Mouse (Mus musculus) thymus, adult 2 months (tissue): ENCODE data around the gene Cep57l1. TPM values are rescaled to one million over a fixed set of nuclear protein-coding genes. Genes with fewer than 3 reads are reported as not detected.

Experiments
- DNase-seq: peaks from one replicate; pipeline ENCODE4 v3.0.0; 2021
- H3K27ac ChIP-seq: fragments of 200-500 bp; 2 replicates; pipeline ENCODE4 v1.5.1; 2012; ENCODE audit warnings: low read length, control low read depth; ENCODE audit not compliant: control insufficient read depth, insufficient read depth
- H3K27me3 ChIP-seq: fragments of 200-500 bp; 2 replicates; pipeline ENCODE4 v1.6.1; 2012; ENCODE audit warnings: mild to moderate bottlenecking, low read length, moderate library complexity, mixed read lengths; ENCODE audit not compliant: control insufficient read depth, insufficient read depth
- H3K36me3 ChIP-seq: fragments of 200-500 bp; 2 replicates; pipeline ENCODE4 v1.6.1; 2012; ENCODE audit warnings: mild to moderate bottlenecking, low read length, moderate library complexity; ENCODE audit not compliant: control insufficient read depth, insufficient read depth
- H3K4me1 ChIP-seq: fragments of 200-500 bp; replicated peaks from 2 replicates; pipeline ENCODE4 v1.6.1; 2012; ENCODE audit warnings: low read length; ENCODE audit not compliant: control insufficient read depth, insufficient read depth
- H3K4me3 ChIP-seq: fragments of 200-500 bp; 2 replicates; pipeline ENCODE4 v1.5.1; 2012; ENCODE audit warnings: mild to moderate bottlenecking, low read length, control low read depth, moderate library complexity; ENCODE audit not compliant: control insufficient read depth, insufficient read depth
- CTCF ChIP-seq: fragments of 200-500 bp; IDR thresholded peaks from 2 replicates; pipeline ENCODE4 v1.5.1; 2012; ENCODE audit warnings: mild to moderate bottlenecking, control low read depth, low read length, moderate library complexity, borderline replicate concordance; ENCODE audit not compliant: control insufficient read depth, poor library complexity, insufficient read depth; ENCODE audit errors: extremely low read depth
- POLR2A ChIP-seq: fragments of 200-500 bp; IDR thresholded peaks from 2 replicates; pipeline ENCODE4 v1.6.1; 2012; ENCODE audit warnings: mild to moderate bottlenecking, low read length, control low read depth, moderate library complexity; ENCODE audit not compliant: control insufficient read depth, poor library complexity, insufficient read depth; ENCODE audit errors: extremely low read depth
- WGBS: fragments of 180-500 bp; shearing (Covaris S2); methylation state at CpG from one replicate; pipeline ENCODE4 v1.1.7; 2018; 5-methylcytosine and 5-hydroxymethylcytosine counted together
- polyA plus RNA-seq: library from polyadenylated mRNA; depleted of rRNA; stranded (reverse); fragments of >200 nt; gene quantifications from 2 replicates; pipeline ENCODE4 v1.2.3, GENCODE M21; 2012

Cep57l1 gene
- polyA plus RNA-seq, 1 experiment = 6.5 TPM

GRCm38 (mm10) chr10:41746554-41746953, 63.1 kb downstream of the Cep57l1 start:
- DNase-seq = no peak
- no peaks in the 10 kb centered on the region for H3K27me3 ChIP-seq
- WGBS = 96% methylated on average over 5 of the region's 5 CpGs

GRCm38 (mm10) chr10:41744006-41744405, 65.7 kb downstream of the Cep57l1 start:
- WGBS = 96% methylated on average over 4 of the region's 4 CpGs
- Histone ChIP-seq H3K27ac (no peak overlapping the region), H3K27me3 (no peaks in the 10 kb centered on the region), H3K4me3 (no peak overlapping the region), H3K36me3 (peaks cover 28% of the 10 kb centered on the region), H3K4me1 (no peaks in the 10 kb centered on the region)
- DNase-seq = no peak
- TF ChIP-seq POLR2A (no peak), CTCF (no peak)

More at GRCm38 (mm10) chr10:41746554-41746953, 63.1 kb downstream of the Cep57l1 start:
- no peak for TF ChIP-seq CTCF
- TF ChIP-seq POLR2A = no peak
- Histone ChIP-seq H3K4me1 (peaks cover 5% of the 10 kb centered on the region), H3K27ac (no peak overlapping the region), H3K36me3 (peaks cover 18% of the 10 kb centered on the region), H3K4me3 (no peak overlapping the region)

DNA sequence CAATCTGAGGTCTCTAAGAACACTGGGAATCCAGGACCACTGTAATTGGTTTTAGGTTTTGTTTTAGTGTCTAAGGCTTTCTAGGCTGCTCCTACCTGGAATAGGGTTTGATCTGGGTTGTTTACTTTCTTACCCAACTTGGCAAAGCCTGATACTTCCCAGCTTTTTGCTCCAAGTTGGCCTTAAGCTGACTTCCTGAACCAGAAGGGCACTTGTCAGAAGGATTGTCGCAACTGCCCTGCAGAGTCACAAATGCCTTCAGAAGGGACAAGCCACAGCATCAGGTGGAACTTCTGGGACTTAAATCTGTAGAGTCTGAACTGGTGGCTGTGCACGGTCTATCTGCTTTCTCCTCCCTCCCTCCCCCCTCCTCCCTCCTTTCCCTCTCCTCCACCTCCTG, 69.5 kb downstream of the Cep57l1 start:
- Histone ChIP-seq H3K4me3 (no peak overlapping the region), H3K4me1 (no peaks in the 10 kb centered on the region), H3K27me3 (no peaks in the 10 kb centered on the region), H3K36me3 (peaks cover 40% of the 10 kb centered on the region), H3K27ac (no peak overlapping the region)
- WGBS = 99% methylated on average over 2 of the region's 2 CpGs
- no peak for DNase-seq
- TF ChIP-seq CTCF (no peak), POLR2A (no peak)

GRCm38 (mm10) chr10:41737245-41737644, 72.4 kb downstream of the Cep57l1 start:
- H3K4me1 ChIP-seq = no peaks in the 10 kb centered on the region
- 98% methylated on average over 16 of the region's 16 CpGs for WGBS
- H3K27me3 ChIP-seq = no peaks in the 10 kb centered on the region
- no peak for DNase-seq
- H3K27ac ChIP-seq = no peak overlapping the region
- TF ChIP-seq CTCF = no peak
- no peak for TF ChIP-seq POLR2A
- no peak overlapping the region for H3K4me3 ChIP-seq
- peaks cover 28% of the 10 kb centered on the region for H3K36me3 ChIP-seq

GRCm38 (mm10) chr10:41735398-41735797, 74.3 kb downstream of the Cep57l1 start:
- H3K4me1 ChIP-seq = no peaks in the 10 kb centered on the region; the same call in 1 of the 2 replicates
- WGBS = 92% methylated on average over 6 of the region's 6 CpGs
- DNase-seq = no peak
- no peak overlapping the region for H3K27ac ChIP-seq
- H3K27me3 ChIP-seq = no peaks in the 10 kb centered on the region
- H3K36me3 ChIP-seq = peaks cover 25% of the 10 kb centered on the region
- no peak for TF ChIP-seq POLR2A
- no peak for TF ChIP-seq CTCF
- no peak overlapping the region for H3K4me3 ChIP-seq

DNA sequence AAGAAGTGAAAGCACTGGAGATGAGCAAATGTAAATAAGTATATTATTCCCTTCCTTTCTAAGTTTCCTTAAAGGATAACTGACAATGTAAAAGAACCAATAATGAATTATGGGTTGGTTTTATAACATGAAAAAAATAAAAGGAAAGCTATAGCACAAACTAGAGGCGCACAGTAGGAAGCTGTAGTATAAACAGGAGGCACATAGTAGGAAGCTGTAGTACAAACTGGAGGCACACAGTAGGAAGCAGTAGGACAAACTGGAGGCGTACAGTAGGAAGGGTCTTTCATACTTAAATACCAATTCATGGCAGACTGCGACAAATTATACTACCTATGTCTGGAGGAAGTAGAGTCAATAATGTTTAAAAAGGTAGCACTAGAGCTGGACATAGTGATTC, 76.5 kb downstream of the Cep57l1 start:
- DNase-seq = no peak
- WGBS = 100% methylated on average over 3 of the region's 3 CpGs
- TF ChIP-seq POLR2A (no peak), CTCF (no peak)
- H3K27me3 ChIP-seq = no peaks in the 10 kb centered on the region
- H3K4me1 ChIP-seq = no peaks in the 10 kb centered on the region; the same call in 1 of the 2 replicates
- H3K4me3 ChIP-seq = no peak overlapping the region
- H3K36me3 ChIP-seq = peaks cover 28% of the 10 kb centered on the region
- H3K27ac ChIP-seq = no peak overlapping the region

- no peak for TF ChIP-seq POLR2A
- TF ChIP-seq CTCF = no peak
- H3K4me3 ChIP-seq = no peak overlapping the region
- DNase-seq = no peak
- H3K36me3 ChIP-seq = peaks cover 28% of the 10 kb centered on the region
- 94% methylated on average over 4 of the region's 4 CpGs for WGBS
- no peaks in the 10 kb centered on the region for H3K27me3 ChIP-seq
- no peaks in the 10 kb centered on the region; the same call in 1 of the 2 replicates for H3K4me1 ChIP-seq
- H3K27ac ChIP-seq = no peak overlapping the region
Observed at GRCm38 (mm10) chr10:41731932-41732331, 77.7 kb downstream of the Cep57l1 start.
